Mouse (Mus musculus) heart, postnatal 0 days (tissue): ENCODE data around the gene Sstr4. TPM values are rescaled to one million over a fixed set of nuclear protein-coding genes. Genes with fewer than 3 reads are reported as not detected.
A peak's percentile ranks its signal among the peaks of the same experiment; 100 is the strongest.

Source experiments
- ATAC-seq: fragments of 200-750 bp; cut with Nextera tagmentation; 2 replicates; pipeline ENCODE4 v1.8.0; 2017; ENCODE audit warnings: low read depth, moderate number of reproducible peaks, moderate library complexity; ENCODE audit not compliant: insufficient read depth
- DNase-seq: peaks from one replicate; pipeline ENCODE4 v3.0.0-alpha.2; 2016; ENCODE audit warnings: low spot score
- H3K27ac ChIP-seq: fragments of 300-500 bp; sonication (generic); 2 replicates; pipeline ENCODE4 v1.5.1; 2014; ENCODE audit warnings: low read depth, mild to moderate bottlenecking
- H3K27me3 ChIP-seq: fragments of 300-500 bp; sonication (generic); 2 replicates; pipeline ENCODE4 v1.6.1; 2014; ENCODE audit warnings: low read length, mixed read lengths; ENCODE audit not compliant: control insufficient read depth, insufficient read depth
- H3K36me3 ChIP-seq: fragments of 300-500 bp; sonication (generic); replicated peaks from 2 replicates; pipeline ENCODE4 v1.6.1; 2014; ENCODE audit warnings: low read length, mixed read lengths; ENCODE audit not compliant: control insufficient read depth, insufficient read depth
- H3K4me1 ChIP-seq: fragments of 300-500 bp; sonication (generic); 2 replicates; pipeline ENCODE4 v1.6.1; 2014; ENCODE audit warnings: antibody characterized with exemption; ENCODE audit not compliant: control insufficient read depth, insufficient read depth
- H3K4me2 ChIP-seq: fragments of 300-500 bp; sonication (generic); 2 replicates; pipeline ENCODE4 v1.6.1; 2014; ENCODE audit warnings: low read depth, mild to moderate bottlenecking, low read length, moderate library complexity
- H3K4me3 ChIP-seq: fragments of 300-500 bp; sonication (generic); 2 replicates; pipeline ENCODE4 v1.5.1; 2014; ENCODE audit warnings: low read depth, low read length
- H3K9ac ChIP-seq: fragments of 300-500 bp; sonication (generic); replicated peaks from 2 replicates; pipeline ENCODE4 v1.6.1; 2014; ENCODE audit warnings: low read depth, low read length, mixed read lengths
- H3K9me3 ChIP-seq: fragments of 300-500 bp; sonication (generic); replicated peaks from 2 replicates; pipeline ENCODE4 v1.6.1; 2016; ENCODE audit warnings: low read length; ENCODE audit not compliant: control insufficient read depth
- CTCF ChIP-seq: IDR thresholded peaks from 2 replicates; pipeline ENCODE4 v1.5.1; 2016; ENCODE audit warnings: antibody characterized with exemption, control low read depth, low read depth
- EP300 ChIP-seq: IDR thresholded peaks from 2 replicates; pipeline ENCODE4 v1.6.1; 2016; ENCODE audit warnings: antibody characterized with exemption, low read depth
- WGBS: fragments of 180-500 bp; shearing (Covaris S2); extraction: QIAGEN DNeasy Blood & Tissue Kit; methylation state at CpG from one replicate; pipeline ENCODE4 v1.1.7; 2014; 5-methylcytosine and 5-hydroxymethylcytosine counted together
- polyA plus RNA-seq: library from polyadenylated mRNA; unstranded; fragments of >200 nt; fragmentation: Nextera tagmentation; extraction: Ambion mirVana; gene quantifications from 2 replicates; pipeline ENCODE4 v1.2.1, GENCODE M21; 2015
- total RNA-seq: library from RNA; depleted of rRNA; stranded (reverse); fragments of >200 nt; gene quantifications from 2 replicates; pipeline ENCODE4 v1.2.3, GENCODE M21; 2014; ENCODE audit warnings: low replicate concordance

Sstr4 gene
- total and polyA plus RNA-seq, 2 experiments from 2014 or later = 0.14 to 0.31 TPM

GRCm38 (mm10) chr2:148397015-148397783, 2.1 kb downstream of the Sstr4 start:
- TF ChIP-seq EP300 = no peak
- TF ChIP-seq CTCF = no peak
- Histone ChIP-seq H3K4me1 (peaks cover 20% of the 10 kb centered on the region), H3K36me3 (no peaks in the 10 kb centered on the region), H3K9me3 (no peaks in the 10 kb centered on the region), H3K4me3 (no peak overlapping the region), H3K9ac (no peak overlapping the region), H3K4me2 (no peak overlapping the region), H3K27me3 (peaks cover 17% of the 10 kb centered on the region), H3K27ac (peak overlapping the region; percentile 18)
- 35% methylated on average over 11 of the region's 11 CpGs for WGBS
- DNase-seq (peak; percentile 22), ATAC-seq (peak; percentile 14; the same call in 1 of the 2 replicates)

- Histone ChIP-seq H3K4me1 (peaks cover 20% of the 10 kb centered on the region), H3K36me3 (no peaks in the 10 kb centered on the region), H3K27me3 (peaks cover 17% of the 10 kb centered on the region), H3K9me3 (no peaks in the 10 kb centered on the region), H3K27ac (peak overlapping the region; percentile 18), H3K4me2 (no peak overlapping the region), H3K9ac (no peak overlapping the region), H3K4me3 (no peak overlapping the region)
- ATAC-seq (peak; percentile 49; the same call in 1 of the 2 replicates), DNase-seq (peak; percentile 34)
- TF ChIP-seq EP300 (no peak), CTCF (no peak)
- 16% methylated on average over 1 of the region's 1 CpGs for WGBS
These were observed 2.6 kb downstream of the Sstr4 start for GRCm38 (mm10) chr2:148397784-148398100.

DNA sequence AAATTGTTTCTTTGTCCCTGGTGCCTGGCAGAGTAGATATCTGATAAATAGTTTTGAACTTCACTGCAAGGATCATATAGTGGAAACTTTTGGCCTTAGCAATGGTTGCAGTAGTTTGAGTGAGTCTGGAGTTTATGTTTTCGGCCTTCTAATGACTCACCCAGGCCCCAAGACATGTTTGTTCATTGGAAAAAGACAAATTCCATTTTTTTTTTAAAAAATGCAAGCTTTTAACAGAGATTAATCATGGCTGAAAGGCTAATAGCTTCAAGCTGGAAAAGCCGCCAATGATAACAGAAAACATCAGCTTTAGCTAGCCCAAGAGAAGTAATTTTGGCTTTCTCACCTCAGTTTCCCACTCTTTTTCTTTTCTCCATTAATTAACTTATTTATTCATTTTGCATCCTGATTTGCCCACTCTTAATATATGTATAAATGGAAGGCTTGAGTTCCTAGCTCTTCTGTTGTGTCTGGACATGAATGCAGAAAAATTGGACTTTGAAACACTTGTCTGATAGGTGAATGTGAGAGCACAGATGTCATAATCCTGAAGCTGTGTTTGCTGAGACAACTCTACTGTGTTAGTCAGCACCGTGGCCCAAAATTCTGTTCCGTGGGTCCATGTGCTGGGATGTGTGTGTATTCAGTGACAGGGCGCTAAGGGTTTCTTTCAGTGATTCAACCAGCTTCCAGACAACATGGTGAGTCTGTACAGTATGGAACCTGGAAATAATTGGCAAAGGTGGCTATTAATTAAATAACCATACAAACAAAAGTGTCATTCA, 3.9 kb downstream of the Sstr4 start:
- ATAC-seq (no peak), DNase-seq (no peak)
- Histone ChIP-seq H3K4me2 (no peak overlapping the region), H3K36me3 (no peaks in the 10 kb centered on the region), H3K9ac (no peak overlapping the region), H3K4me3 (no peak overlapping the region), H3K27me3 (peaks cover 17% of the 10 kb centered on the region), H3K4me1 (peaks cover 20% of the 10 kb centered on the region), H3K9me3 (no peaks in the 10 kb centered on the region), H3K27ac (no peak overlapping the region)
- WGBS = 89% methylated on average over 5 of the region's 5 CpGs
- TF ChIP-seq CTCF = no peak
- TF ChIP-seq EP300 = no peak

DNA sequence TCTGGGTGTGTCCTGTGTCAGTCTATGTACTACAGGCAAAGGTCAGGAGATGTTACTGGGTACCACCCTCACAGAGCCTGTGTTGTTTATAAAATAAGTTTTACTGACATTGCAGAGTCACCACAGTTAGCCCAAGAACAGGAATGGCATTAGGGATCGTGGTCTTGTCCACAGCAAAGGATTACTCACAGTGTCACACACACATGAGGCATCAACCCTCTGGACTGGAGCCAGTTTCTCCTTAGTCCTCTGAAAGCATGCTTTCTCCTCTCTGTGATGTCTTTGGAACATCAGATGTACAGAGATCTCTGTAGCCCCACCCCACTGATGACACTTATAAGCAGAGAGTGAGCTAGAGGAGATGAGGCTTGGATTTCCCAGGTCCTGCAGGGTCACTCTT, 7.1 kb downstream of the Sstr4 start:
- no peak for DNase-seq
- 80% methylated on average over 1 of the region's 1 CpGs for WGBS
- no peak overlapping the region for H3K4me3 ChIP-seq
- TF ChIP-seq EP300 (no peak), CTCF (no peak)
- H3K9ac ChIP-seq = no peak overlapping the region
- no peaks in the 10 kb centered on the region for H3K9me3 ChIP-seq
- H3K4me1 ChIP-seq = peaks cover 11% of the 10 kb centered on the region; the same call in 1 of the 2 replicates
- H3K27me3 ChIP-seq = peaks cover 18% of the 10 kb centered on the region
- H3K4me2 ChIP-seq = no peak overlapping the region
- no peak overlapping the region for H3K27ac ChIP-seq
- no peaks in the 10 kb centered on the region for H3K36me3 ChIP-seq
- no peak for ATAC-seq

DNA sequence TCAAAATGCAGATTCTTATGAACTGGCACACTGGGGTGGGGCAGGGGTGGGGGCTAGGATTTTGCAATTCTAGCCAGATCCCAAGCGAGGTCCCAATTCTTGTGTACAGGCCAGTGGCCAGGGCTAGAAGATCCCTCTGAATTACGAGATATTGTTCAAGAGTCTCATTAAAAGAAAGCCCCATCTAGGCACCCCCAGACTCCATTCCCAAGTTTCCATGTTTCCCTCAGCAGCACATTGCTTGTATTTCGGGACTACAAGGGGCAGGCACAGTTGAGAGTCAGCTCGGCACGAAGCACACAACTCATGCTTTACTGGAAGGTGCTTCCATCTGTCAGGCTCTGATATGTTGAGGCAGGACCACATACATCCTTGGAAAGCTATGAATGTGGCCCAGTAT, 9.8 kb downstream of the Sstr4 start:
- peaks cover 6% of the 10 kb centered on the region; the same call in 1 of the 2 replicates for H3K4me1 ChIP-seq
- H3K9ac ChIP-seq = 0 out of 2 replicates have a peak overlapping the region, but pooled peaks have one; percentile 22
- H3K27me3 ChIP-seq = peaks cover 24% of the 10 kb centered on the region
- peak overlapping the region; percentile 60 for H3K4me3 ChIP-seq
- DNase-seq (no peak), ATAC-seq (no peak)
- TF ChIP-seq CTCF (no peak), EP300 (no peak)
- no peak overlapping the region for H3K27ac ChIP-seq
- no peaks in the 10 kb centered on the region for H3K36me3 ChIP-seq
- H3K4me2 ChIP-seq = peak overlapping the region; percentile 73
- no peaks in the 10 kb centered on the region for H3K9me3 ChIP-seq
- 67% methylated on average over 5 of the region's 5 CpGs for WGBS
